Mouse (Mus musculus) cerebellum, adult 9-11 months (tissue): ENCODE results near the gene Mrpl37.

Experiments used
- DNase-seq: peaks from one replicate; pipeline ENCODE4 v3.0.0; 2022

The Mrpl37 gene

DNA sequence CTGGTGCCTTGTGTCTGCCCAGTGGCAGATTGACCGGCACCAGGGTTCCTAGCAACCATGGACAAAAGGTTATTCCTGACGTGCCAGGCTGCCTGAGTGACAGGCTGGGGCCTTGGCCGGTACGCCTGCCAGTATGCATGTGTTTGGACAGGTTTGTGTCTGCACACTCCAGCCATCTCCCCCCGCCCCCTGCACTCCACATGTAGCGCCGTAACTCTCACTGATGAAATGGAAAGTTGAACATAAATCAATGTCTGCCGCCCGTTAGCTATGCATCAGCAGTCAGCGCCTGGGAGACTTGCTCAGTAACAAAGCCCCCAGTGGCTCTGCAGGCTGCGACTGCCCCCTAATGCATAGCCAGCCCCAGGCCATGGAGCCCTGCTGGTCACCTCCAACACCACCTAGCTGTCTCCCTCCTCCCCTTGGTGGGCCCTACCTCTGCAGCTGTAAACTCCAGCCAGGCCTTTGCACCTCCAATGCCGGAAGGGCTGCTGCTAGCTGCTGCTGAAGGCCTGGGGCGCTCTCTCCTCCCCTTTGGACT lies 50.6 kb downstream of the Mrpl37 start:
- peak; percentile 66 for DNase-seq

DNA sequence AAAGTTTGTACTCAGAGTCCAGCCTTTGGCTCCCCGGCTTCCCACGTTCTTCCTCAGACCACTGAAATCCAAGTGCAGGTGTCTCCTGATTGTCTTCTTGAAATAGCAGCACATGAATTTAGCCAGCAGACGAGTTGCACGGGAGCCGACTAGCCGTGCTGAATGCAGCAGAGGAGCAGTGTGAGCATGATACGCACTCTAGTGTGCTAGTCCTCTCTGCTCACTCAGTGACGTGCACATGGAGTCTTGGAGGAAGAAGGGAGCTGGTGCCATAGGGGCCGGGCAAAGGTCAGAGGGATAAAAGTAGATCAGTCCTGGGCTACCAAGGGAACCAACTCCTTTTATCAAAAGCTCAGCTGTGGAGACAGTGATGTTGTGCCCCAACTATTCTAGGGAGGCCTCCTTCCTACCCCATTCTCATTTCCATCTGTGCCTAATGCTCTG lies 52.8 kb downstream of the Mrpl37 start:
- no peak for DNase-seq

DNA sequence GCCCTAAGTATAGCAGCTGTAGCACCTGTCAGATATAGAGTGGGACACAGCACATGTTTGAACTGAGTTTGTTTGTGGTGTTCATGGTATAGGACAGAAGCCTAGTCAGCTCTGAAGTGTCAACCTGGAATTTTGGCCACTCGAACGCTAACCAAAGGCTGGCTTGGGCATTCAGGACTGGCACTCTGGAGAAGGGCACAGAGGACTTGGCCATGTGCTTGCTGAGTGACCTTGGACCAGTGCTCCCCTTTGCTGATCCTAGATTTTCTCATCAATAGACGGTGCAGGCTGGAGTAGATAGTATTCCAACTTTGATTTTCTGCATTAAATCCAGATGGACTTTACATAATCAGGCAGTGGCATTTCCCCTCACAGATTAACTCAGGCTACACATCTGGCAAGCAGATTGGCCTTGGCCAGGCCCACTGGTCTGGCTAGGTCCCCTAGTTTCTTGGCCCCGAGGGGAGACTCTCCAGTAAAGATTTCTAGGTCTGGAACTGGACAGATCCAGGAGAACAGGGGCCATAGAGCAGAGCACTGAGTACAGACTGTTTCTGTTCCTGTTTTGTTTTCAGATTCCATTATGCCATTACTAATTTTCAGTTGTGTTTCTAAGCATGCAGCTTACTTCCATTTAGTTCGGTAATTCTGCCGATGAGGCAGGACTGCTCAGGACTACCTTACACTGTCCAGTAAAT lies 53.4 kb downstream of the Mrpl37 start:
- no peak for DNase-seq

DNA sequence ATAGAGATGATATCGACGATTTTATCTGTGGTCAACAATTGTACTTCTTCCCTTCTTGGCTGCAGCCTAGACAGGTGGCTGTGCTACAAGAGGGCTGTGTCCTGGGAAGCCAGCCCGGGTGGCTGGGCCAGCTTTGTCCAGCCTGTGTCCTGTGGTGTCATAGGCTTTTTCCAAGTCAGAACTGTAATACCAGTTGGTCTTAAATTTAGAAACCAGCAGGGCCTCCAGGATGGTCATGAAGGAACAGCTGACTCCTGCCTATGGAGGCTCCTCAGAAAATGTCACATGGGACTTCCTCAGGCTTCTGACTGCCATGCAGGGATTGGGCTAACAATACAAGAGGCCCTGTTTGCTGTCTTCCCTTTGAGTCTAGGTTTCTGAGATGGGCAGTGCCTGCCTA lies 54.1 kb downstream of the Mrpl37 start:
- DNase-seq: peak; percentile 93

DNA sequence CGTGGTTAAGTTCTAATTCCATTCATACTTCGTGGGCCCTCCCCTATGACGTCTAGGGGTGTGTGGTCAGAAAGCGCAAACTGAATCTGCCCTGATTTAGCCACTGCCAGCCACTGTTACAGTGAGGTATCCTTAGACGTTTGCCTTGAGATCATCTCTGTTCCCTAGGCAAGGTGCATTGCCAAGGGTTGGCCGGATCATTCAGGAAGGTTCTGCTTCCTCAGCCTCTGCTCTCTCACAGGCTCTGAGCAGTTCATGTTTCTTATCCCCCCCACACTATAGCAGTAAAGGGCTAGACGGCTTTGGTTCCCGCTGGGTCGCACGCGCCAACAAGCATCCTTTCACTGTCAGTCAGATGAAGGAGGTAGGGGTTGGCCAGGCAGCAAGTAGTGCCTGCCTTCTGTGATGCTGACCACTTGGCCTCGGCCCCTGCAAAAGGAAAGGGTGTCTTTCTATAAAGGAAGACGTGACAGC lies 54.6 kb downstream of the Mrpl37 start:
- DNase-seq: no peak

DNA sequence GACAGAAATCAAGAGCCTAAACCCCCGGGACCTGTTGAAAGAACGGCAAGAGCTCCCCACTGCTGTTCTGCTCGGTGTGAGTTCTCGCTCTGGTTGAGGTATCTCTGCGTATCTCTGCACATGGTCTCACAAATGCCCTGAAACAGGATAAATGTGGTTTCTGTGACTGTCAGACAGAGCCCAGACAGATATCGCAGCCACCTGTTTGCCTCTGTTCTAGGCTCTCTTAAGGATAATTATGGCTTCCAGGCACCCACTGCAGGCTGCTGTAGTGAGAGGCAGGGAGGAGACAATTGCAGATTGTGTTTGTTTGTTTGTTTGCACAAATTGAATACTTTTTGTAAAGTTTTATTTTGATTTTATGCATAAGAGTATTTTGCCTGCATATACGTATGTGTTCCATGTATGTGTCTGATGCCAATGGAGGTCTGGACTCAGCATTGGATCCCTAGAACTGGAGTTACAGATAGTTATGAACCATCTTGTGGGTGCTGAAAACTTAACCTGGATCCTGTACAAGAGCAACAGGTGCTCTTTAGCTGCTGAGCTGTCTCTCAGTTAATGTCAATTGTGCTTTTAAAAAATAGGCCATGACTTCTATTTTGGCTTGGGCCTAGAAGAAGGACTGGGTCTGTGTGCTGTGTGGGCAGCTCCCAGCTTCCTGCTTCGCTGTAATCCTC lies 55.2 kb downstream of the Mrpl37 start:
- DNase-seq: no peak

DNA sequence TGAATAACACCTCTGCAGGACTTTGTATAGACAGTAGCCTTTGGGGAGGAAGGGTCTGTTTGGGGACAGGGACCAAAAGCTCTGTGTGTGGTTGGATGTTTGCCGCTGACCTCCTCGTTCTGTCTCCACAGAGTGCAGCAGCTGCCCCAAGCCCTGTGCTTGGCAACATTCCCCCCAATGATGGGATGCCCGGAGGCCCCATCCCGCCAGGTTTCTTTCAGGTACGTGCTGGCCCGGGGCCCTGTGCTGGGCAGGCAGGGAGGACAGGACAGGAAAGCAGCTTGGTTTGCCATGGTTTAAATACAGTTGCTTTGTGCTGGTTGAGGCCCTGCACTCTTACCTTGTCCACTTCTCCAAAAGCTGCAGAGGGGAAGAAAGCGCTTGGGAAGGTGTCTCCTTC lies 57.1 kb downstream of the Mrpl37 start:
- DNase-seq: peak; percentile 81

DNA sequence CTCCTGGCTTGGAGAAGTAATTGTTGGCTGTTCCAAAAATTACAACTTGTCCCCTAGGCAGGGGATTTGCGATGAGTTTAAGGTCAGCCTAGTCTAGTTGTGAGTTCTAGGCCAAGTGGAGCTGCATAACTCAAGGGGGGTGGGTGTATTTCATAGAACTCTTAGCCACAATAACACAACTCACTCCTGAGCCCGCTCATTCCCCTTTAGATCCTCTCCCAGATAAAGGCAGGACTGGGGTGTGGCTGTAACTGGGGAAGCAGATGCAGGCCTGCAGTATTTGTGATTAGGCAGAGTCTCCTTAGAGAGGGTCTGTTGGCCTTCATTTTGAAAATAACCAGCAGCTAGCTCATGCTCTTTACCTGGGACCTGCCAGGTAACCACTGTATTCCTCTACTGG lies 58.5 kb downstream of the Mrpl37 start:
- DNase-seq: no peak

DNA sequence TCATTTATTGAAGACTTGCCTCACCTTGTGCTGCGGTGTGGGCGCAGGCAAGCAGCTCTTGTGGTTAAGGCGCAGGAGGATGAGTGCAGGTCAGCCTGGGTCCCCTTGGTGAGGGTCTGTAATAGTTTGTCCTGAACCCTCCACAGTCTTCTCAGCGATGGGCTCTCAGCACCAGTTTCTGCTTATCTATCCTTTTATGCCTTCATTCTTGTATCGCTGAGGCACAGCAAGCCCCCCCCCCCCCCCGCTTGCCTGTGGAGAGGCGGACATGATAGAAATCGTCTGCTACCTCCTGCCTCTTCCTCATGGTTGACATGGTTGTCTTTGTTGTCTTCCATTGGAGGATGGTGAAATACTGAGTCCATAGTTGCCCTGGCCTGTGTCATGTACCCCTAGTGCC lies 59.3 kb downstream of the Mrpl37 start:
- DNase-seq: no peak

DNA sequence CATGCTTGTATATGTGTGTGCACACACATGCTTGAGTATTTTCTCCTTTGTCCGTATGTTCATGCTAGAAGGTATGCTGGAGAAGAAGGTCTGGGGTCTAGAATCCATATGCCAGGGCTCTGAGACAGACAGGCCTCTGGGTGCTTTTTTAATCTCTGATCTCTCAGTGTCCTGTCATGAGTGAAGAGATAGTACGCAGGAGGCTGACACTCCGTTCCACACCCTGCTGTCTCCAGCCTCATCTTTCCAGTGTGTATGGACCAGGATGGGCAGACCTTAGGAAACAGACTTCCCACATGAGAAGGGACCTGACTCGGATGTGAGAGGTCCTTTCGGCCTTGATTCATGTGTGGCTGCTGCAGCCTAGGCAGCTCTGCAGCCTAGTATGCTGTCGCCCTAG lies 59.9 kb downstream of the Mrpl37 start:
- no peak for DNase-seq

DNA sequence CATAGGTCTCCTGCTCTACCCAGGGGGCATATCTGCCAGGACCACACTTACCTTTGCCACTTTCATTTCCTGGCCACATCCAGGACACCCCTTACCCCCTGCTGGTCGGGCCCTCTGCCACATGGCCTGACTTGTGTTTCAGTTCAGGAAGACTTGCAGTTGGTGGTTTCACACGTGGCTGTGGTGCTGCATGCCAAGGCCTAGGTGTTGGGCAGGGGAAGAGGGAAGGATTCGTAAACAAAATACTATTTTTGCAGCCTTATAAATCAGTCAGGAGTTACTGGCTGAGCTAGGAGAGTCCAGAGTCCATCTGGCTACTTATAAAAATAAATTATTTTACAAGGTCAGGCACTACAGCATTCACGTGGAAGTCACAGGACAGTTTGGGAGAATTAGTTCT lies 60.4 kb downstream of the Mrpl37 start:
- DNase-seq: peak; percentile 76
